In genomic region chr9:27109533-27110514, GRCm38 (mm10) we compare ENCODE assay signal across 8 mouse cellular contexts. TPM values are rescaled to one million over a fixed set of nuclear protein-coding genes. Genes with fewer than 3 reads are reported as not detected.
A peak's percentile ranks its signal among the peaks of the same experiment; 100 is the strongest.
DNase-seq lines count a peak whose midpoint lies in the region; ATAC-seq and TF ChIP-seq lines count a peak whose summit lies in the region.

No protein-coding gene starts in this region.

- H3K27me3 ChIP-seq in forebrain, postnatal 0 days (ENCODE audit: insufficient read depth, low read length): no peaks in the 10 kb centered on the region
- no peaks in the 10 kb centered on the region for H3K27me3 ChIP-seq in limb, embryonic 12.5 days

- intact Hi-C loops in heart, postnatal 25 days (cut with DNase I): loop anchor here (2.0 to 5.0 kb wide), 2 partner anchors 81 to 217 kb away; no protein-coding TSS in a partner anchor

- H3K36me3 ChIP-seq in forebrain, postnatal 0 days (ENCODE audit: insufficient read depth): 0 out of 2 replicates have a peak, but pooled peaks cover 3% of the 10 kb centered on the region
- peaks cover 6% of the 10 kb centered on the region for H3K36me3 ChIP-seq in limb, embryonic 12.5 days

- no peaks in the 10 kb centered on the region for H3K9me3 ChIP-seq in forebrain, postnatal 0 days (ENCODE audit: low read length)
- no peaks in the 10 kb centered on the region for H3K9me3 ChIP-seq in limb, embryonic 12.5 days

- peak; percentile 16 for DNase-seq in urinary bladder, postnatal 14 days (ENCODE audit: low spot score)
- no peak for DNase-seq in urinary bladder, postnatal 4 days (ENCODE audit: low spot score in 2 of 2)
- peak; percentile 24 for DNase-seq in forebrain, postnatal 0 days
- peak; percentile 79 for DNase-seq in heart, postnatal 25 days (ENCODE audit: low spot score)
- DNase-seq in retina, embryonic 14.5 days (ENCODE audit: low spot score): no peak
- no peak for DNase-seq in cerebellum, adult 11 months

- 0 out of 2 replicates have a peak, but pooled peaks cover 10% of the 10 kb centered on the region for H3K4me1 ChIP-seq in forebrain, postnatal 0 days (ENCODE audit: insufficient read depth)
- peaks cover 18% of the 10 kb centered on the region for H3K4me1 ChIP-seq in limb, embryonic 12.5 days (replicated peaks)

- TF ChIP-seq CTCF in forebrain, postnatal 0 days (IDR thresholded peaks at IDR 0.05; ENCODE audit: low read depth): no peak

- ATAC-seq in forebrain, postnatal 0 days: peak; percentile 42
- ATAC-seq in limb, embryonic 12.5 days (ENCODE audit: insufficient number of reproducible peaks, insufficient read depth, low FRiP score, low TSS enrichment, low read depth): 0 out of 2 replicates have a peak, but pooled peaks have one; percentile 27
- ATAC-seq in megakaryocyte-erythroid progenitor cell, adult 5-6 weeks (replicated peaks; ENCODE audit: low FRiP score, low TSS enrichment, poor library complexity, severe bottlenecking): peak; percentile 86

- 57% methylated on average over 22 of the region's 22 CpGs for WGBS in forebrain, postnatal 0 days
- 65% methylated on average over 22 of the region's 22 CpGs for WGBS in limb, embryonic 12.5 days

- H3K4me3 ChIP-seq in forebrain, postnatal 0 days (ENCODE audit: low read depth, low read length): no peak overlapping the region
- H3K4me3 ChIP-seq in limb, embryonic 12.5 days (replicated peaks): no peak overlapping the region

- H3K9ac ChIP-seq in forebrain, postnatal 0 days: no peak overlapping the region
- no peak overlapping the region for H3K9ac ChIP-seq in limb, embryonic 12.5 days (replicated peaks)

- H3K4me2 ChIP-seq in forebrain, postnatal 0 days (ENCODE audit: low read depth): no peak overlapping the region
- peak overlapping the region; percentile 11; the same call in 1 of the 2 replicates for H3K4me2 ChIP-seq in limb, embryonic 12.5 days

- peak overlapping the region; percentile 60 for H3K27ac ChIP-seq in forebrain, postnatal 0 days (ENCODE audit: low read depth, low read length)
- peak overlapping the region; percentile 59 for H3K27ac ChIP-seq in limb, embryonic 12.5 days

RNA-seq across cellular contexts. Expression of gene Jam3, which starts 45.4 kb away (rescaled TPM):
- 37.1 and 44.0 TPM in 2 replicates for total RNA-seq in forebrain, postnatal 0 days (2014; rRNA removed)
- polyA plus RNA-seq in forebrain, postnatal 0 days (2015; fragmentation: Nextera tagmentation; extraction: Ambion mirVana): 20.6 and 27.7 TPM in 2 replicates
- total RNA-seq in heart, postnatal 25 days (2021): 10 to 100 TPM; 13.0 to 16.6 TPM
- polyA plus RNA-seq in limb, embryonic 12.5 days (2016; fragmentation: Nextera tagmentation; extraction: Ambion mirVana): 127 and 131 TPM in 2 replicates
- total RNA-seq in megakaryocyte-erythroid progenitor cell, adult 5-6 weeks (2014; fragmentation: Nextera tagmentation): not detected in 2 replicates
- not detected in 2 replicates for total RNA-seq in megakaryocyte-erythroid progenitor cell, adult 5-6 weeks (2017)

Comparison
In these comparisons a context has a peak if more than half of its experiments do, and no peak if none do; other contexts are left out.
1. DNase-seq: peak in urinary bladder, postnatal 14 days (single experiment), forebrain, postnatal 0 days (single experiment) and heart, postnatal 25 days (single experiment); none in urinary bladder, postnatal 4 days (0 of 2), retina, embryonic 14.5 days (single experiment) and cerebellum, adult 11 months (single experiment).
2. ATAC-seq: peak in every context shown above with its lines; median percentile 86 in megakaryocyte-erythroid progenitor cell, adult 5-6 weeks; 42 in forebrain, postnatal 0 days; 27 in limb, embryonic 12.5 days.
3. RNA of gene Jam3, which starts 45.4 kb away (total RNA-seq): 37.1 to 44.0 TPM in forebrain, postnatal 0 days and 13.0 to 16.6 TPM in heart, postnatal 25 days; not detected in megakaryocyte-erythroid progenitor cell, adult 5-6 weeks; every median in the first group is over 10 times any median in the second.